Mouse (Mus musculus): ENCODE results near the gene Gnb5. TPM values are rescaled to one million over a fixed set of nuclear protein-coding genes. Genes with fewer than 3 reads are reported as not detected.

Gene Gnb5
- 22.1 and 27.9 TPM in 2 replicates for polyA plus RNA-seq (2014; fragmentation: Nextera tagmentation; extraction: Ambion mirVana)

- Histone ChIP-seq H3K27ac (ENCODE audit: low read depth, low read length) (no peak within 1 kb of the TSS), H3K4me3 (ENCODE audit: low read length) (no peak within 1 kb of the TSS), H3K36me3 (ENCODE audit: control insufficient read depth, insufficient read depth, low read length) (no peaks in the 10 kb centered on the region), H3K4me2 (replicated peaks; ENCODE audit: low read depth, low read length) (no peak within 1 kb of the TSS), H3K27me3 (ENCODE audit: control insufficient read depth, insufficient read depth, low read length) (no peaks in the 10 kb centered on the region), H3K9ac (ENCODE audit: low read depth, low read length) (no peak within 1 kb of the TSS), H3K4me1 (ENCODE audit: control insufficient read depth, insufficient read depth, low read length) (no peaks in the 10 kb centered on the region), H3K9me3 (ENCODE audit: control insufficient read depth, low read length) (no peaks in the 10 kb centered on the region)
- ATAC-seq (ENCODE audit: low FRiP score, low TSS enrichment): no peak
- WGBS: 82% methylated on average over 11 of the region's 11 CpGs
Observed at GRCm38 (mm10) chr9:75306126-75306898, at the start of gene Gnb5. Gene Gnb5 (plus strand): TSS chr9:75306288.

- H3K27me3 ChIP-seq (ENCODE audit: control insufficient read depth, insufficient read depth, low read length): no peaks in the 10 kb centered on the region
- H3K4me1 ChIP-seq (ENCODE audit: control insufficient read depth, insufficient read depth, low read length): peaks cover 28% of the 10 kb centered on the region
- H3K4me3 ChIP-seq (ENCODE audit: low read length): no peak overlapping the region
- 63% methylated on average over 4 of the region's 4 CpGs for WGBS
- ATAC-seq (ENCODE audit: low FRiP score, low TSS enrichment): no peak
- H3K4me2 ChIP-seq (replicated peaks; ENCODE audit: low read depth, low read length): no peak overlapping the region
- H3K9ac ChIP-seq (ENCODE audit: low read depth, low read length): no peak overlapping the region
- H3K27ac ChIP-seq (ENCODE audit: low read depth, low read length): no peak overlapping the region; the same call in 1 of the 2 replicates
- no peaks in the 10 kb centered on the region for H3K9me3 ChIP-seq (ENCODE audit: control insufficient read depth, low read length)
- H3K36me3 ChIP-seq (ENCODE audit: control insufficient read depth, insufficient read depth, low read length): no peaks in the 10 kb centered on the region
Observed at GRCm38 (mm10) chr9:75258792-75259191, 47.3 kb upstream of the Gnb5 start.

- H3K4me1 ChIP-seq (ENCODE audit: control insufficient read depth, insufficient read depth, low read length): peaks cover 24% of the 10 kb centered on the region
- no peaks in the 10 kb centered on the region for H3K36me3 ChIP-seq (ENCODE audit: control insufficient read depth, insufficient read depth, low read length)
- no peaks in the 10 kb centered on the region for H3K9me3 ChIP-seq (ENCODE audit: control insufficient read depth, low read length)
- H3K9ac ChIP-seq (ENCODE audit: low read depth, low read length): no peak overlapping the region
- H3K4me2 ChIP-seq (replicated peaks; ENCODE audit: low read depth, low read length): no peak overlapping the region
- whole genome bisulfite sequencing: 93% methylated on average over 4 of the region's 4 CpGs
- ATAC-seq (ENCODE audit: low FRiP score, low TSS enrichment): no peak
- H3K27ac ChIP-seq (ENCODE audit: low read depth, low read length): no peak overlapping the region
- no peak overlapping the region for H3K4me3 ChIP-seq (ENCODE audit: low read length)
- no peaks in the 10 kb centered on the region for H3K27me3 ChIP-seq (ENCODE audit: control insufficient read depth, insufficient read depth, low read length)
Observed at GRCm38 (mm10) chr9:75259656-75260055, 46.4 kb upstream of the Gnb5 start.

- no peaks in the 10 kb centered on the region for H3K36me3 ChIP-seq (ENCODE audit: control insufficient read depth, insufficient read depth, low read length)
- H3K4me2 ChIP-seq (replicated peaks; ENCODE audit: low read depth, low read length): no peak overlapping the region
- no peak overlapping the region for H3K9ac ChIP-seq (ENCODE audit: low read depth, low read length)
- H3K9me3 ChIP-seq (ENCODE audit: control insufficient read depth, low read length): no peaks in the 10 kb centered on the region
- H3K27me3 ChIP-seq (ENCODE audit: control insufficient read depth, insufficient read depth, low read length): no peaks in the 10 kb centered on the region
- H3K4me1 ChIP-seq (ENCODE audit: control insufficient read depth, insufficient read depth, low read length): peaks cover 12% of the 10 kb centered on the region
- 17% methylated on average over 8 of the region's 8 CpGs for WGBS
- peak; percentile 36; the same call in 1 of the 2 replicates for ATAC-seq (ENCODE audit: low FRiP score, low TSS enrichment)
- H3K27ac ChIP-seq (ENCODE audit: low read depth, low read length): no peak overlapping the region; the same call in 1 of the 2 replicates
- no peak overlapping the region for H3K4me3 ChIP-seq (ENCODE audit: low read length)
Observed at GRCm38 (mm10) chr9:75261332-75261872, 44.7 kb upstream of the Gnb5 start.

- no peak overlapping the region for H3K9ac ChIP-seq (ENCODE audit: low read depth, low read length)
- no peaks in the 10 kb centered on the region for H3K27me3 ChIP-seq (ENCODE audit: control insufficient read depth, insufficient read depth, low read length)
- no peak overlapping the region for H3K4me2 ChIP-seq (replicated peaks; ENCODE audit: low read depth, low read length)
- no peak overlapping the region for H3K27ac ChIP-seq (ENCODE audit: low read depth, low read length)
- 78% methylated on average over 8 of the region's 8 CpGs for WGBS
- no peaks in the 10 kb centered on the region for H3K36me3 ChIP-seq (ENCODE audit: control insufficient read depth, insufficient read depth, low read length)
- no peak overlapping the region for H3K4me3 ChIP-seq (ENCODE audit: low read length)
- peaks cover 12% of the 10 kb centered on the region; the same call in 1 of the 2 replicates for H3K4me1 ChIP-seq (ENCODE audit: control insufficient read depth, insufficient read depth, low read length)
- no peaks in the 10 kb centered on the region for H3K9me3 ChIP-seq (ENCODE audit: control insufficient read depth, low read length)
- no peak for ATAC-seq (ENCODE audit: low FRiP score, low TSS enrichment)
Observed at GRCm38 (mm10) chr9:75262235-75262826, 43.8 kb upstream of the Gnb5 start.

GRCm38 (mm10) chr9:75264008-75264718 is 41.9 kb upstream of the Gnb5 start:
- H3K36me3 ChIP-seq (ENCODE audit: control insufficient read depth, insufficient read depth, low read length): no peaks in the 10 kb centered on the region
- H3K27me3 ChIP-seq (ENCODE audit: control insufficient read depth, insufficient read depth, low read length): no peaks in the 10 kb centered on the region
- peaks cover 12% of the 10 kb centered on the region; the same call in 1 of the 2 replicates for H3K4me1 ChIP-seq (ENCODE audit: control insufficient read depth, insufficient read depth, low read length)
- H3K4me3 ChIP-seq (ENCODE audit: low read length): no peak overlapping the region
- no peak overlapping the region for H3K27ac ChIP-seq (ENCODE audit: low read depth, low read length)
- WGBS: 58% methylated on average over 3 of the region's 3 CpGs
- no peak overlapping the region for H3K9ac ChIP-seq (ENCODE audit: low read depth, low read length)
- no peak overlapping the region for H3K4me2 ChIP-seq (replicated peaks; ENCODE audit: low read depth, low read length)
- ATAC-seq (ENCODE audit: low FRiP score, low TSS enrichment): peak; percentile 45; the same call in 1 of the 2 replicates
- no peaks in the 10 kb centered on the region for H3K9me3 ChIP-seq (ENCODE audit: control insufficient read depth, low read length)

- Histone ChIP-seq H3K4me2 (replicated peaks; ENCODE audit: low read depth, low read length) (no peak overlapping the region), H3K36me3 (ENCODE audit: control insufficient read depth, insufficient read depth, low read length) (no peaks in the 10 kb centered on the region), H3K4me3 (ENCODE audit: low read length) (no peak overlapping the region), H3K27me3 (ENCODE audit: control insufficient read depth, insufficient read depth, low read length) (no peaks in the 10 kb centered on the region), H3K9ac (ENCODE audit: low read depth, low read length) (no peak overlapping the region), H3K4me1 (ENCODE audit: control insufficient read depth, insufficient read depth, low read length) (peaks cover 6% of the 10 kb centered on the region; the same call in 1 of the 2 replicates), H3K9me3 (ENCODE audit: control insufficient read depth, low read length) (no peaks in the 10 kb centered on the region), H3K27ac (ENCODE audit: low read depth, low read length) (no peak overlapping the region)
- WGBS: 79% methylated on average over 6 of the region's 6 CpGs
- ATAC-seq (ENCODE audit: low FRiP score, low TSS enrichment): no peak
Observed at GRCm38 (mm10) chr9:75267147-75267546, 38.9 kb upstream of the Gnb5 start.

- no peaks in the 10 kb centered on the region for H3K27me3 ChIP-seq (ENCODE audit: control insufficient read depth, insufficient read depth, low read length)
- H3K36me3 ChIP-seq (ENCODE audit: control insufficient read depth, insufficient read depth, low read length): no peaks in the 10 kb centered on the region
- H3K27ac ChIP-seq (ENCODE audit: low read depth, low read length): no peak overlapping the region
- no peaks in the 10 kb centered on the region for H3K9me3 ChIP-seq (ENCODE audit: control insufficient read depth, low read length)
- ATAC-seq (ENCODE audit: low FRiP score, low TSS enrichment): no peak
- H3K4me2 ChIP-seq (replicated peaks; ENCODE audit: low read depth, low read length): no peak overlapping the region
- H3K9ac ChIP-seq (ENCODE audit: low read depth, low read length): no peak overlapping the region
- 0 out of 2 replicates have a peak, but pooled peaks cover 2% of the 10 kb centered on the region for H3K4me1 ChIP-seq (ENCODE audit: control insufficient read depth, insufficient read depth, low read length)
- H3K4me3 ChIP-seq (ENCODE audit: low read length): no peak overlapping the region
- WGBS: 56% methylated on average over 6 of the region's 6 CpGs
Observed at GRCm38 (mm10) chr9:75270382-75270781, 35.7 kb upstream of the Gnb5 start.

Data from kidney, embryonic 14.5 days (tissue).